Mouse (Mus musculus) intestine, embryonic 15.5 days (tissue): ENCODE measurements around the gene Gm13290. TPM values are rescaled to one million over a fixed set of nuclear protein-coding genes. Genes with fewer than 3 reads are reported as not detected.
A peak's percentile ranks its signal among the peaks of the same experiment; 100 is the strongest.
"Not testable (repeated sequence)": the region's sequence is repeated elsewhere in the genome, so short reads cannot be mapped to it uniquely, and the experiment has no call there.

Experiments
- ATAC-seq: fragments of 200-750 bp; cut with Nextera tagmentation; 2 replicates; pipeline ENCODE4 v1.8.0; 2017; ENCODE audit warnings: moderate TSS enrichment, moderate library complexity
- H3K27ac ChIP-seq: fragments of 300-500 bp; sonication (generic); 2 replicates; pipeline ENCODE4 v1.5.1; 2015; ENCODE audit warnings: mild to moderate bottlenecking, inconsistent platforms
- H3K27me3 ChIP-seq: fragments of 300-500 bp; sonication (generic); replicated peaks from 2 replicates; pipeline ENCODE4 v1.6.1; 2015; ENCODE audit warnings: inconsistent platforms
- H3K36me3 ChIP-seq: fragments of 300-500 bp; sonication (generic); 2 replicates; pipeline ENCODE4 v1.6.1; 2015; ENCODE audit warnings: inconsistent platforms
- H3K4me1 ChIP-seq: fragments of 300-500 bp; sonication (generic); replicated peaks from 2 replicates; pipeline ENCODE4 v1.6.1; 2015; ENCODE audit warnings: inconsistent platforms
- H3K4me2 ChIP-seq: fragments of 300-500 bp; sonication (generic); replicated peaks from 2 replicates; pipeline ENCODE4 v1.6.1; 2015; ENCODE audit warnings: mild to moderate bottlenecking, inconsistent platforms
- H3K4me3 ChIP-seq: fragments of 300-500 bp; sonication (generic); replicated peaks from 2 replicates; pipeline ENCODE4 v1.5.1; 2015; ENCODE audit warnings: inconsistent platforms
- H3K9ac ChIP-seq: fragments of 300-500 bp; sonication (generic); 2 replicates; pipeline ENCODE4 v1.6.1; 2015; ENCODE audit warnings: inconsistent platforms
- H3K9me3 ChIP-seq: fragments of 300-500 bp; sonication (generic); 2 replicates; pipeline ENCODE4 v1.6.1; 2016; ENCODE audit warnings: inconsistent platforms
- WGBS: fragments of 180-500 bp; shearing (Covaris S2); methylation state at CpG from one replicate; pipeline ENCODE4 v1.1.7; 2015; 5-methylcytosine and 5-hydroxymethylcytosine counted together
- polyA plus RNA-seq: library from polyadenylated mRNA; unstranded; fragments of >200 nt; fragmentation: Nextera tagmentation; extraction: Ambion mirVana; gene quantifications from 2 replicates; pipeline ENCODE4 v1.2.1, GENCODE M21; 2015

Gene Gm13290
- polyA plus RNA-seq, 1 experiment from 2014 or later, result not detected

- not testable (repeated sequence) for H3K4me1 ChIP-seq, H3K9me3 ChIP-seq, H3K9ac ChIP-seq, ATAC-seq, H3K27ac ChIP-seq, H3K27me3 ChIP-seq, H3K4me2 ChIP-seq, H3K36me3 ChIP-seq, H3K4me3 ChIP-seq
- no CpG with 5 or more reads among the region's 28 CpGs for WGBS
Measured at GRCm38 (mm10) chr4:88791250-88791649, 17.6 kb downstream of the Gm13290 start, which contains the start of gene Gm13278. Gene Gm13278, plus strand, starts transcription at chr4:88791550.

- not testable (repeated sequence) for H3K36me3 ChIP-seq, H3K27ac ChIP-seq, H3K4me1 ChIP-seq, ATAC-seq, H3K27me3 ChIP-seq, H3K9me3 ChIP-seq, H3K9ac ChIP-seq, H3K4me2 ChIP-seq, H3K4me3 ChIP-seq
- 2% methylated on average over 15 of the region's 52 CpGs for WGBS
Measured at GRCm38 (mm10) chr4:88793936-88794675, 20.5 kb downstream of the Gm13290 start, which contains the start of gene Gm13275. Gene Gm13275, plus strand, starts transcription at chr4:88794487.

- not testable (repeated sequence) for H3K9ac ChIP-seq, H3K4me2 ChIP-seq, H3K4me3 ChIP-seq, H3K4me1 ChIP-seq, H3K9me3 ChIP-seq, ATAC-seq, H3K27ac ChIP-seq, H3K36me3 ChIP-seq, H3K27me3 ChIP-seq
- WGBS, result no CpG with 5 or more reads among the region's 28 CpGs
Measured at GRCm38 (mm10) chr4:88797097-88797496, 23.5 kb downstream of the Gm13290 start, which contains the start of gene Gm13279. Gene Gm13279, plus strand, starts transcription at chr4:88797397.

- H3K36me3 ChIP-seq, H3K4me3 ChIP-seq, H3K27ac ChIP-seq, H3K27me3 ChIP-seq, H3K4me1 ChIP-seq, H3K9ac ChIP-seq, H3K4me2 ChIP-seq, ATAC-seq, H3K9me3 ChIP-seq: not testable (repeated sequence)
- WGBS, result 10% methylated on average over 5 of the region's 7 CpGs
Measured at GRCm38 (mm10) chr4:88799365-88799764, 25.7 kb downstream of the Gm13290 start, which contains the start of gene Gm13285. Gene Gm13285, plus strand, starts transcription at chr4:88799665.

- H3K4me1 ChIP-seq, ATAC-seq, H3K36me3 ChIP-seq, H3K27me3 ChIP-seq, H3K27ac ChIP-seq, H3K9ac ChIP-seq, H3K4me3 ChIP-seq, H3K9me3 ChIP-seq: not testable (repeated sequence)
- peak within 1 kb of the TSS; percentile 28; the same call in 1 of the 2 replicates for H3K4me2 ChIP-seq
- WGBS, result no CpG with 5 or more reads among the region's 29 CpGs
Measured at GRCm38 (mm10) chr4:88802954-88803353, 29.3 kb downstream of the Gm13290 start, which contains the start of gene Gm13287. Gene Gm13287, plus strand, starts transcription at chr4:88803254.

- H3K9ac ChIP-seq, ATAC-seq, H3K27ac ChIP-seq, H3K4me3 ChIP-seq, H3K4me1 ChIP-seq, H3K9me3 ChIP-seq, H3K27me3 ChIP-seq, H3K36me3 ChIP-seq: not testable (repeated sequence)
- 0 out of 2 replicates have a peak within 1 kb of the TSS, but pooled peaks have one; percentile 41 for H3K4me2 ChIP-seq
- WGBS, result no CpG with 5 or more reads among the region's 8 CpGs
Measured at GRCm38 (mm10) chr4:88805231-88805630, 31.6 kb downstream of the Gm13290 start, which contains the start of gene Gm13288. Gene Gm13288, plus strand, starts transcription at chr4:88805531.

GRCm38 (mm10) chr4:88805761-88806160 is 32.1 kb downstream of the Gm13290 start:
- ATAC-seq, H3K36me3 ChIP-seq, H3K27me3 ChIP-seq, H3K9me3 ChIP-seq, H3K9ac ChIP-seq, H3K4me1 ChIP-seq, H3K4me3 ChIP-seq, H3K27ac ChIP-seq: not testable (repeated sequence)
- H3K4me2 ChIP-seq, result 0 out of 2 replicates have a peak overlapping the region, but pooled peaks have one; percentile 41
- WGBS, result no CpG with 5 or more reads among the region's 34 CpGs

- H3K4me2 ChIP-seq, result no peak within 1 kb of the TSS
- no peaks in the 10 kb centered on the region for H3K36me3 ChIP-seq
- no peaks in the 10 kb centered on the region for H3K27me3 ChIP-seq
- WGBS, result 48% methylated on average over 3 of the region's 3 CpGs
- H3K4me1 ChIP-seq, result no peaks in the 10 kb centered on the region
- no peak for ATAC-seq
- no peak within 1 kb of the TSS for H3K27ac ChIP-seq
- H3K4me3 ChIP-seq, result no peak within 1 kb of the TSS
- H3K9me3 ChIP-seq, result no peaks in the 10 kb centered on the region
- H3K9ac ChIP-seq, result no peak within 1 kb of the TSS
Measured at GRCm38 (mm10) chr4:88815928-88816327, 42.3 kb downstream of the Gm13290 start, which contains the start of gene Ifna7. Gene Ifna7, plus strand, starts transcription at chr4:88816228.

- H3K4me3 ChIP-seq, result no peak within 1 kb of the TSS
- WGBS, result 97% methylated on average over 1 of the region's 1 CpGs
- ATAC-seq, result no peak
- no peaks in the 10 kb centered on the region for H3K27me3 ChIP-seq
- H3K4me2 ChIP-seq, result no peak within 1 kb of the TSS
- H3K27ac ChIP-seq, result no peak within 1 kb of the TSS
- H3K4me1 ChIP-seq, result no peaks in the 10 kb centered on the region
- H3K9me3 ChIP-seq, result no peaks in the 10 kb centered on the region
- H3K36me3 ChIP-seq, result no peaks in the 10 kb centered on the region
- no peak within 1 kb of the TSS for H3K9ac ChIP-seq
Measured at GRCm38 (mm10) chr4:88819659-88820058, 46.0 kb downstream of the Gm13290 start, which contains the start of gene Ifna11. Gene Ifna11, plus strand, starts transcription at chr4:88819959.

- Histone ChIP-seq H3K27ac (no peak overlapping the region), H3K9ac (no peak overlapping the region), H3K4me1 (no peaks in the 10 kb centered on the region), H3K4me2 (no peak overlapping the region), H3K4me3 (no peak overlapping the region), H3K27me3 (no peaks in the 10 kb centered on the region), H3K9me3 (no peaks in the 10 kb centered on the region), H3K36me3 (no peaks in the 10 kb centered on the region)
- WGBS, result 23% methylated on average over 4 of the region's 4 CpGs
- ATAC-seq, result no peak
Measured at GRCm38 (mm10) chr4:88822995-88823394, 49.4 kb downstream of the Gm13290 start.
